12 mouse cellular contexts compared by ENCODE assay signal in the genomic region with DNA sequence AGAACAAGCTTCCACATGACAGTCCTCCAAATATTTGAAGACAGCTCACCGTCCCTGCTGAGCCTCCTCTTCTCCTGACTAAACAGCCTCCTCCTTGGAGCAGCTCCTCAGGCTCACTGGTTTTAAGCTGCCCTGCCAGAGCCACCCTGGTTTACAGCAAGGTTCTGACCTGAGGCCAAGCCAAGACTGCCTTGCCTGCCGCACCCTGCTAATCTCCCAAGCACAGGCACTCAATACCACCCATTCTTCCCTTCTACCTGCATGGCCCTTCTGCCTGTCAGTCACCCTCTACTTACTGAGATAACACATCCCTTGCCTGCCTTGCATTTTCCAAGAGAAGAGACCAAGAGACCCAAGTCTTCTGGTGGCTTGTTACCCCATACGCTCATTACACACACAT. TPM values are rescaled to one million over a fixed set of nuclear protein-coding genes. Genes with fewer than 3 reads are reported as not detected.
DNase-seq lines count a peak whose midpoint lies in the region; ATAC-seq and TF ChIP-seq lines count a peak whose summit lies in the region.
"Had no signal": no experiment of that assay in that cellular context is flagged by ENCODE, and none has a peak within 500 bp of the region (broad histone marks: within the 10 kb centered on the region; RNA-seq: fewer than 3 reads in every experiment).

No protein-coding gene starts in this region.

- no peaks in the 10 kb centered on the region for H3K9me3 ChIP-seq in lung, postnatal 0 days (ENCODE audit: low read length)
- no peaks in the 10 kb centered on the region for H3K9me3 ChIP-seq in erythroblast, embryonic 14.5 days (ENCODE audit: control insufficient read depth, low read length)
- no peaks in the 10 kb centered on the region for H3K9me3 ChIP-seq in liver, embryonic 16.5 days (replicated peaks; ENCODE audit: control insufficient read depth, low read length)
- no peaks in the 10 kb centered on the region for H3K9me3 ChIP-seq in stomach, postnatal 0 days (ENCODE audit: control insufficient read depth, low read length)
- H3K9me3 ChIP-seq: embryonic facial prominence, embryonic 13.5 days; hindbrain, embryonic 15.5 days; limb, embryonic 15.5 days had no signal

- TF ChIP-seq EP300 in lung, postnatal 0 days (IDR thresholded peaks at IDR 0.05), result no peak
- no peak for TF ChIP-seq EP300 in stomach, postnatal 0 days (optimal IDR thresholded peaks at IDR 0.05)

- H3K27me3 ChIP-seq in lung, postnatal 0 days (replicated peaks; ENCODE audit: insufficient read depth, low read length), result no peaks in the 10 kb centered on the region
- H3K27me3 ChIP-seq in erythroblast, embryonic 14.5 days (ENCODE audit: control insufficient read depth), result peaks cover 7% of the 10 kb centered on the region
- peaks cover 2% of the 10 kb centered on the region; the same call in 1 of the 2 replicates for H3K27me3 ChIP-seq in liver, embryonic 16.5 days (ENCODE audit: control insufficient read depth, insufficient read depth, low read depth, low read length)
- no peaks in the 10 kb centered on the region for H3K27me3 ChIP-seq in stomach, postnatal 0 days (ENCODE audit: control insufficient read depth, insufficient read depth, low read length)
- H3K27me3 ChIP-seq: embryonic facial prominence, embryonic 13.5 days; hindbrain, embryonic 15.5 days; limb, embryonic 15.5 days had no signal

- no peak for DNase-seq in lung, postnatal 0 days (ENCODE audit: low spot score)
- DNase-seq in lung, postnatal 10 days, result no peak
- peak; percentile 35 for DNase-seq in stomach, postnatal 0 days (ENCODE audit: low spot score)
- DNase-seq in kidney, postnatal 14 days, result no peak
- no peak for DNase-seq in B cell, adult 2 months
- DNase-seq: cerebellum, adult 8-10 months had no signal

- 0 out of 2 replicates have a peak, but pooled peaks have one; percentile 25 for ATAC-seq in lung, postnatal 0 days
- ATAC-seq in liver, embryonic 16.5 days (ENCODE audit: low read depth), result peak; percentile 95
- no peak for ATAC-seq in stomach, postnatal 0 days (ENCODE audit: low FRiP score, low TSS enrichment)

- 55% methylated on average over 3 of the region's 3 CpGs for WGBS in lung, postnatal 0 days
- WGBS in liver, embryonic 16.5 days (ENCODE audit: insufficient replicate concordance), result 34% methylated on average over 3 of the region's 3 CpGs
- 54% methylated on average over 3 of the region's 3 CpGs for WGBS in stomach, postnatal 0 days

- no peak overlapping the region for H3K27ac ChIP-seq in lung, postnatal 0 days (ENCODE audit: low read length)
- H3K27ac ChIP-seq in liver, embryonic 16.5 days (ENCODE audit: low read length), result peak overlapping the region; percentile 83
- H3K27ac ChIP-seq in stomach, postnatal 0 days (replicated peaks), result no peak overlapping the region
- H3K27ac ChIP-seq: embryonic facial prominence, embryonic 13.5 days; hindbrain, embryonic 15.5 days; kidney, postnatal 0 days; limb, embryonic 15.5 days had no signal

- no peak for TF ChIP-seq CTCF in lung, postnatal 0 days (IDR thresholded peaks at IDR 0.05)
- no peak for TF ChIP-seq CTCF in stomach, postnatal 0 days (IDR thresholded peaks at IDR 0.05; ENCODE audit: low read depth)

- no peak overlapping the region for H3K4me2 ChIP-seq in lung, postnatal 0 days (replicated peaks; ENCODE audit: low read depth, low read length)
- peak overlapping the region; percentile 54 for H3K4me2 ChIP-seq in liver, embryonic 16.5 days (ENCODE audit: low read depth, low read length)
- no peak overlapping the region for H3K4me2 ChIP-seq in stomach, postnatal 0 days (replicated peaks; ENCODE audit: low read depth)
- H3K4me2 ChIP-seq: embryonic facial prominence, embryonic 13.5 days; hindbrain, embryonic 15.5 days; limb, embryonic 15.5 days had no signal

- H3K4me1 ChIP-seq in lung, postnatal 0 days (ENCODE audit: insufficient read depth, low read depth, low read length), result no peaks in the 10 kb centered on the region
- H3K4me1 ChIP-seq in erythroblast, embryonic 14.5 days (ENCODE audit: control insufficient read depth), result peaks cover 62% of the 10 kb centered on the region
- H3K4me1 ChIP-seq in liver, embryonic 16.5 days (ENCODE audit: control insufficient read depth, low read depth, low read length), result peaks cover 22% of the 10 kb centered on the region
- H3K4me1 ChIP-seq in stomach, postnatal 0 days (replicated peaks; ENCODE audit: control insufficient read depth, insufficient read depth), result no peaks in the 10 kb centered on the region; the same call in 1 of the 2 replicates

- H3K4me3 ChIP-seq in lung, postnatal 0 days (ENCODE audit: low read depth, low read length), result no peak overlapping the region
- H3K4me3 ChIP-seq in erythroblast, embryonic 14.5 days (replicated peaks), result peak overlapping the region; percentile 67
- H3K4me3 ChIP-seq in liver, embryonic 16.5 days (ENCODE audit: low read depth, low read length), result peak overlapping the region; percentile 53
- no peak overlapping the region for H3K4me3 ChIP-seq in stomach, postnatal 0 days (ENCODE audit: low read depth, low read length)
- H3K4me3 ChIP-seq: embryonic facial prominence, embryonic 13.5 days; hindbrain, embryonic 15.5 days; limb, embryonic 15.5 days had no signal

- no peak overlapping the region for H3K9ac ChIP-seq in lung, postnatal 0 days (replicated peaks; ENCODE audit: low read depth)
- H3K9ac ChIP-seq in liver, embryonic 16.5 days (ENCODE audit: low read depth, low read length), result peak overlapping the region; percentile 52
- H3K9ac ChIP-seq in stomach, postnatal 0 days (ENCODE audit: low read length), result no peak overlapping the region
- H3K9ac ChIP-seq: embryonic facial prominence, embryonic 13.5 days; hindbrain, embryonic 15.5 days; limb, embryonic 15.5 days had no signal

- H3K36me3 ChIP-seq in lung, postnatal 0 days (ENCODE audit: insufficient read depth, low read length), result no peaks in the 10 kb centered on the region
- no peaks in the 10 kb centered on the region for H3K36me3 ChIP-seq in erythroblast, embryonic 14.5 days (ENCODE audit: control insufficient read depth)
- no peaks in the 10 kb centered on the region for H3K36me3 ChIP-seq in liver, embryonic 16.5 days (ENCODE audit: control insufficient read depth, insufficient read depth)
- no peaks in the 10 kb centered on the region for H3K36me3 ChIP-seq in stomach, postnatal 0 days (ENCODE audit: control insufficient read depth, insufficient read depth, low read length)

RNA-seq across cellular contexts. Expression of gene Cacna1g, which starts 17.7 kb away (rescaled TPM):
- 1.4 and 3.1 TPM in 2 replicates for polyA plus RNA-seq in lung, postnatal 0 days (2015; fragmentation: Nextera tagmentation; extraction: Ambion mirVana)
- polyA plus RNA-seq in erythroblast, embryonic 14.5 days (2012), result 10.3 and 14.4 TPM in 2 replicates
- polyA plus RNA-seq in liver, embryonic 16.5 days (2015; fragmentation: Nextera tagmentation; extraction: Ambion mirVana), result 1.9 TPM in 2 replicates
- polyA plus RNA-seq in stomach, postnatal 0 days (2015; fragmentation: Nextera tagmentation; extraction: Ambion mirVana), result 1.8 and 2.0 TPM in 2 replicates

RNA-seq across cellular contexts. Expression of gene Spata20, which starts 29.6 kb away (rescaled TPM):
- 0.14 TPM in 1 of 2 replicates, not detected in the other for polyA plus RNA-seq in lung, postnatal 0 days (2015; fragmentation: Nextera tagmentation; extraction: Ambion mirVana)
- not detected in 2 replicates for polyA plus RNA-seq in erythroblast, embryonic 14.5 days (2012)
- not detected in 2 replicates for polyA plus RNA-seq in liver, embryonic 16.5 days (2015; fragmentation: Nextera tagmentation; extraction: Ambion mirVana)
- polyA plus RNA-seq in stomach, postnatal 0 days (2015; fragmentation: Nextera tagmentation; extraction: Ambion mirVana), result 0.05 and 0.18 TPM in 2 replicates
- polyA plus RNA-seq: kidney, postnatal 0 days had no signal

RNA-seq across cellular contexts. Expression of gene Epn3, which starts 43.4 kb away (rescaled TPM):
- polyA plus RNA-seq in lung, postnatal 0 days (2015; fragmentation: Nextera tagmentation; extraction: Ambion mirVana), result 33.2 and 34.5 TPM in 2 replicates
- polyA plus RNA-seq in erythroblast, embryonic 14.5 days (2012), result not detected in 2 replicates
- 0.08 TPM in 1 of 2 replicates, not detected in the other for polyA plus RNA-seq in liver, embryonic 16.5 days (2015; fragmentation: Nextera tagmentation; extraction: Ambion mirVana)
- polyA plus RNA-seq in stomach, postnatal 0 days (2015; fragmentation: Nextera tagmentation; extraction: Ambion mirVana), result 53.4 and 60.1 TPM in 2 replicates

Comparison
In these comparisons a context has a peak if more than half of its experiments do, and no peak if none do; other contexts are left out.
1. H3K4me3 ChIP-seq: peak in erythroblast, embryonic 14.5 days (single experiment) and liver, embryonic 16.5 days (single experiment); none in lung, postnatal 0 days (single experiment) and stomach, postnatal 0 days (single experiment).
2. RNA of gene Epn3, which starts 43.4 kb away (polyA plus RNA-seq): 53.4 to 60.1 TPM in stomach, postnatal 0 days and 33.2 to 34.5 TPM in lung, postnatal 0 days; 0.08 TPM in liver, embryonic 16.5 days and not detected in erythroblast, embryonic 14.5 days; every median in the first group is over 10 times any median in the second.